Mouse (Mus musculus) CD4-positive, CD25-positive, alpha-beta regulatory T cell, adult 2 months (primary cell): ENCODE data around the gene Tbx4.

Experiments
- DNase-seq: peaks from one replicate; pipeline ENCODE4 v3.0.0-alpha.2; 2012; ENCODE audit warnings: low read depth, low spot score

Gene Tbx4

DNA sequence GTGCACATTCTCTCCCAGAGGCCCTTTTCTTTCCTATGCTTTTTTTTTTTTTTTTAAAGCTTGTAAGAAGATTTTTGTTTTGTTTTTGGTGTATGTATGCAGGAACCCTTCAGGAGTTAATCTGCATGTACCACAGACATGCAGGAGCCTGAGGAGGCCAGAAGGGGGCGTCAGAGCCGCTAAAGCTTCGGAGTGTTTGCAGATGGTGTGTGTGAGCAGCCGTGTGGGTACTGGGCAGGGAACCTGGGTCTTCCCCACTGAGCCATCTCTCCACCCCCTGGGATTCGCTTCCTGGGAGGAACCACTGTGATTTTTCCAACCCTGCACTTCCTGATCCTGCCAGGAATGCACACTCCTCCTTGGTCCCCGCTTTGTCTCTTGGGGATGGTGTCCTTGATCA, 35.5 kb upstream of the Tbx4 start:
- no peak for DNase-seq

GRCm38 (mm10) chr11:85857997-85858698, 28.1 kb upstream of the Tbx4 start:
- no peak for DNase-seq

DNA sequence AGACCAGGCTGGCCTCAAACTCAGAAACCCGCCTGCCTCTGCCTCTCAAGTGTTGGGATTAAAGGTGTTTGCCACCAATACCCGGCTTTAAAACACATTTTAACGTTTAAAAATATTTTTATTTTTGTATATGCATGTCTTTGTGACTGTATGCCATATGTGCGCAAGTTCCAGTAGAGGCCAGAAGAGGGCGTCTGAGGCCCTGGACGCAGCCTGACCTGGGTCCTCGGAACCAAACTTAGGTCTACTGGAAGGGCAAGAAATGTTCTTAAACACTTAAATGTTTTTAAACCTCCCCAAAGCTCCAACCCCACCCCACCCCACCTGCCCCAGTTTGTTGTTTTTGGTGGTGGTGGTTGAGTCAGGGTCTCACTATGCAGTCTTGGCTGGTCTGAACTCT, 21.9 kb upstream of the Tbx4 start:
- peak; percentile 26 for DNase-seq

GRCm38 (mm10) chr11:85876059-85876788, 10.0 kb upstream of the Tbx4 start:
- DNase-seq, result no peak

DNA sequence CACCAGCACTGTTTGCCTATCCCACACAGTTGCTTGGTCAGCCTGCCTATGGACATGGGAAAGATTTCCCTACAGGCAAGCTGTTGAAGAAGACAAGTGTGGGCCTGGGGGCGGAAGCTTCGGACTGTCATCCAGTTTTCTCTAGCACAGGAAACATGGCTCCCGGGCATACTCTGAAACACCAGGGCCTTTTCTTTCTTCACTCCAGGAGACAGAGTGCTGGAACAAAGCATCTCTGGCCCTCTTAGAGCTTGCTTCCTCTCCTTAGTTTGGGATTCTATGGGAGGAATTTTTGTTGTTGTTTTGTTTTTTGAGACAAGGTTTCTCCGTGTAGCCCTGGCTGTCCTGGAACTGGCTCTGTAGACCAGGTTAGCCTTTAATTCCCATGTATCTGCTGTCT, 1.7 kb upstream of the Tbx4 start:
- no peak for DNase-seq

GRCm38 (mm10) chr11:85886429-85886785, 185 bp downstream of the Tbx4 start:
- DNase-seq, result no peak

DNA sequence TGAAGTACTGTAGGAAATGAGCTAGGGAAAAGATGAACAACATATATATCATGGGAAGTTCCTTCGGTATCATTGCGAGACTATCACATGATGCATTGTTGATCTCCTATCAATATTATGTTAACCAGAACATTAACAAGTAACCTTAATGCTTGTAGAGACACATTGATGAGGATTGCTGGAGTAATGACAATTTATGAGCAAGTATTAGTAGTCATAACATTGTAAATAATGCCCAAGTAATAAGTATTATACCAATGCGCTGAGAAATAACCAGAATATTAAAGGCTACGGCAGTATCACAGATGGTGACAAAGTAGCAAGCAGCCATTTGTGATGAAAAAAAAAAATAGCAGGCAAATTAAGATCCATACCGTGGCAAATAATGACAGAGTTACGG, 1.1 kb downstream of the Tbx4 start:
- no peak for DNase-seq

DNA sequence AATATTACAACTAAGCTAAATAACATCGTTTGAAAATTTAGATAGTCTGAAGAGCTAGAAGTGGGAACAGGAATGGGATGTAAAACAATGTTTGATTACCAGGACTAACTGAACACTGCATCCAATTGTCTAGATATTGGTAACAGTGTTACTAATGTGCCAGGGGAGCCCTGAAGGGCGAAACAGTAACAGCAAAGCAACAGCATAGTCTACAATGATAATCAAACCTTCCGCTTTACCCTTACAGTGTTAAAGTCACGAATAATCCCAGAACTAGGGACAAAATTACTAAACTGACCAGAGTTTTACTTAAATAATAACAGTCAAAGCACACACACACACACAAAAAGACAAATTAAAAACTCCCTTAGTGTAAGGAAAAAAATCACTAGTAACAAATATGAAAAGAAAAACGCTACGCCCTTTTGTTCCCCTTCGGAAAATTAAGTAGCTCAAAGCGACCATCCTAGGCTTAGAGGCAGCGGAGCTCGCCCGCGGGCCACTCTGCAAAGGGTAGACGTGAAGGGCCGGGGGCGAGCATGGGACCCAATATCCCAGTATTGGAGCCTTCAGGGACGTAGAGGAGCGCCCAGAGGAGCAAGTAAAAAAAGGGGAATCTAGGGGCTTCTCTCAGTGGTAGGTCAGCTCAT, 1.7 kb downstream of the Tbx4 start:
- no peak for DNase-seq

GRCm38 (mm10) chr11:85888451-85888961, 2.3 kb downstream of the Tbx4 start:
- no peak for DNase-seq

DNA sequence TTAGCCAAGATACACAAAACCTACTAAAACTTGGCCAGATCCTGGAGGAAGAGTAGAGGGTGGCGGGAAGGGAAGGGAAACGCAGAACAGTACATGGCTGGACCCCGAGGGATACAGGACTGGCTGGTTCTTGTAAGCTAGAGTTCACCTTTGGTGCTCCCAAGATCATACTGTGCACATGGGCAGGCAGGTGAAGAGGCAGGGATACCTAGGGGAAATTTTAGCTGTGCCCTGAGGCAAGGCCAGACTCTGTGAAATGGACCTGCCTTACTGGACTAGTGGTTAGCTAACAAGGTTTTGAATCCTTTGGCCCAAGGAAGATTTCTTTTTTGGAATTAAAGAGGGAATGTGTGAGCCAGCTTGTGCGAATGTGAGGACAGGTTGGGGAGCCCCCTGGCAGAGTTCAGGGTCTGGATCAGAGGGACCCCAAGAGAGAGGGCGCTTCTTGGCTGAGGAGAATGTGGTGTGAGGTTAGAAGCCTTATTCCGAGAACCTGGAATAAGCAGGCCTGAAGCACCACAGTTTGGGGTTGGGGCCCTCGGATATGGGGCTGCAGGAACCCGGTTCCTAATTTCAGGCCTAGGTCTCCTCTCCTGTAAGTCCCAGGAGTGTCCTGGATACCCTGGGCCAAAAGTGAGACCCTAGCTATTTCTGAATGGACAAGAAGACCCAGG, 3.0 kb downstream of the Tbx4 start:
- no peak for DNase-seq

DNA sequence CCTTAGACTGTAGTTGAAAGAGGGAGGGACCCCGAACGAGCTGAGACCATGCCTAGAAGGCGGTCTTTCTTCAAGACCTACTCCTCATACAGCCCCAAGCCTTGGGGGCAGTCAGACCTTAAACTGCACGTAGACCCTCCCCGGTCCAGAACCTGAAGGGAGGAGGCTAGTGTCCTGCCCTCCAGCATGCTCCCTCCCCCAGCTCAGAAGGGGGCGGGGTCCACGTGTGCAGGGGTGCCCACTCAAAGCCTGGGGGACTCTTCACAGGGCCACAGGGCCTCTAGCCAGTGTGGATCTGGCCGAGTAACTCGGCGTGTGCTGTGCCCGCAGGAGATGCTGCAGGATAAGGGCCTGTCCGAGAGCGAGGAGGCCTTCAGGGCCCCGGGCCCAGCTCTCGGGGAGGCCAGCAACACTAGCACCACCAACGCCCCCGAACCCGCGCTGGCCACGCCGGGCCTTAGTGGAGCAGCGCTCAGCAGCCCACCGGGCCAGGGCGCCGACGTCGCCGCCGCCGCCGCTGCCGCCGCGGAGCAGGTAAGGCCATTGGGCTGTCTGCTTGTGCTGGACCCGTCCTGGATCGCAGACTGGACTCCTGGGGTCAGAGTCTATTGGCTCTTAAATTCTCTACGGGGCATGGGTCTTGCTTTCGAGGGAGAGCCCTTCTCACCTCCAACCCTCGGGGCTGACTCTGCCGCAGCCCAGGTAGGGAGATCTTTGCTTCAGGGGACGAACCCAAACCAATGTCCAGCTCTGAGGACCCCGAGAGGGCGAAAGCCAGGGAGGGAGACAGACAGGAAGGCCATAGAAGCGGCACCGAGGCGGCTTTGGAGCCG, 3.7 kb downstream of the Tbx4 start:
- no peak for DNase-seq

DNA sequence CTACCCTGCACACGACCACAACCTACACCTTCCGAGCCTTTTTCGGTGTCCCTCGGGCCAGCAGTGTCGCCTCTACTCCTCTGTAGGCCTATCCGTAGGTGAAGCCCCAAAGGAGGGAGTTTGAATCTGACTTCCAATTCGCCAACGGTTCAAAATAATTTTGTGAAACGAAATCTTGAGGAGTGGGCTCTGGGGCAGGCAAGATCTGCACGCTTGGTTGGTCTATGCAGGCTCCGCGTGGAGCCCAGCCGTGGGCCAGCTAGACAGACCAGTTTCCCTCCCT, 4.3 kb downstream of the Tbx4 start:
- no peak for DNase-seq

GRCm38 (mm10) chr11:85891010-85891691, 4.9 kb downstream of the Tbx4 start:
- no peak for DNase-seq

DNA sequence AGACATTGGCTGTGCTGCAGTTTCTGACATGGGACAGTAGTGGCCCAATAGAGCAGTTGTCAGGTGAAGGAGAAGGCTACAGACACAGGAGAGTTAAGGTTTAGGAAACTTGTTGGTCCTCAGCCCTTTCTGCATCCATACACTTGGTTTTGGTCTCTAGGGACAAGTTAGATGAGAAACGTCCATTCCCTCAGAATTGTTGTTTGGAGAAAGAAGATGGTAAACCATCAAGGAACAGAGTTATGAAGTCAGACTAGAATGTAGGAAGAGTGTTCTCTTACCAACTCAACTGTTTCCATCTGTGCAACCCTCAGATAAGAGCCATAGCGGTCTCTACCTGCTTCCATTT, 5.4 kb downstream of the Tbx4 start:
- no peak for DNase-seq

DNA sequence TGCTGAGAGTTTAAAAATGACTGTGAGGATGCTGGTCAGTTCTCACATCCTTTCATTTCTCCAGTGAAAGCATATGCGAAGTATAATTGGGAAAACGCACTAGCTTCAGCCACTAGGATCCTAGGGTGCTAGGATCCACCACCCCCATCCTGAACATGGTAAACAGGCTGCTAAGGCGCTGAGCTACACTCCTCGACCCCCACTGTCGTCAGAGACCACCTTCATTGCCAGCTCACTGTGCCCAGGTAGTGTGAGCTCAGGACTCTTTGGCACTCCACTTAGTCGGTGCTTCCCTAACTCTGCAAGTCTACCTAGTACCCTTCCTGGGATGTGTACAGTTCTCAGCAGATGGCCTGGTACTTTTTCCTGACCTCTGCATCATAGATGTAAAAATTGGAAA, 6.5 kb downstream of the Tbx4 start:
- no peak for DNase-seq

DNA sequence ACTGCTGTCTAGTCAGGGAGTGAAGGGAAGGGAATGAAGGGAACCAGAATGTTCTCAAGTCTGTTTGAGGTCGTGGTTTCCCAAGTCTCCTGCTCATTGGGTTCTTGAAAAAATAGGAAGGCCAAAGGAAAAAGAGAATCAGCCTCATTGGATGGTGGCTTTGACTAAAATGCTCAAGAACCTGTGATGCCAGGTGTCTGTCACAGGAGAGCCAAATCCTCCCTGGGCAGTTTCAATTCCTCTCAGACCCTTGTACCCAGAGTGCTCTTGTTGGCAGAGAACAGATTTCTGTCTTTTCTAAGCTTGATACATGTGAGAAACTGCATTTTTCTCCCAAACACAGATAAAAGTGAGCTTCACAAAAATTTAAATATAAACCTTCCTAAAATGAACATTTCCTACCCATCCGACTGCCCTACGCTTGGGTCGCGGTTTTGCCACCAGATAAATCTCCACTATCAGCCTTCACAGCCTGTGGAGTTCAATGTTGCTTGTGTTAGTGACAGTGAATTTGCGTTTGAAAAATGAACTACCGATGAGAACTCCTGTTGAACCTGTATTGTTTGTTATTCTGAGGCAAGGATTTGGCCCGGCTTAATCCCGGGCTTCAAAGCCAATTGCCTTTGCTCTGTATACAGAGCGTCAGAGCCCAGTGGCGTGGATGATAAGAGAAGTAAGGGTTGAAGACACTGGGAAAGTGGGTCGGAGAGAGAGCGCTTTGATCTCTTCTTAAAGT, 7.3 kb downstream of the Tbx4 start:
- DNase-seq, result no peak

- DNase-seq, result no peak
Observed at GRCm38 (mm10) chr11:85894136-85894530, 7.9 kb downstream of the Tbx4 start.

- no peak for DNase-seq
Observed at GRCm38 (mm10) chr11:85894731-85895545, 8.7 kb downstream of the Tbx4 start.

DNA sequence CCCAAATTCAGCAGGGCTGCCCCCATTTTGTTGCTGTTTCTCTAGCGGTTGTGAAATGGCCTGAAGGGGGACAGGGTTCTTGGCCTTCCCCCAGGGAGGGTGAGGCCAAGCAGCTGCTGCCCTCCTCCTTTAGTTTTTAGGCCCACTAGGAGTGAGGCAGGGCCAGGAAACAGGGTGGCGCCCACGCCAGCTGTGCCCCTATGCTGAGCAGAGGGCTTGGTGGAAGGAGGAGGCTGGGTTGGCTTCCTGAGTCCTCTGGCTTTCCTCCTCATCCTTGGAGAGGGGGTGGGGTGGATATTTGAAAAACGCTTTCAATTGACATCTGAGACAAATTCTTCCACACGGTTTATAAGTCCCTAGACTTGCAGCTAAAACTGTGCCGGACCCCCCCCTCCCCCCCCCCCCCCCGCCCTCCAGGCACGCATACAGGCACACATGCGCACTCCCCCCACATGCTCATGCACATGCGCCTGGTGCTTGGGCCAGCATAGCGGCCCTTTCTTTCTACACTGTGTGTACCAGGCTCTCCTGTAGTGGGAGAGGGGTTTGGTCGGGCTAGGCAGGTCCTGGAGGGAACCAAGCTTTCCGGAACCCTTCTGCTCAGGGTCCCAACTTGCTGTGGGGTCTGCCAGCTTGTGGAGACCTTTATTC, 10.2 kb downstream of the Tbx4 start:
- DNase-seq, result no peak
